Mouse (Mus musculus): ENCODE results near the gene Farsb. TPM values are rescaled to one million over a fixed set of nuclear protein-coding genes. Genes with fewer than 3 reads are reported as not detected.
A peak's percentile ranks its signal among the peaks of the same experiment; 100 is the strongest.

Farsb gene
- polyA plus RNA-seq, 1 experiment from 2014 or later = 105 TPM

GRCm38 (mm10) chr1:78395191-78395735 lies 93.4 kb downstream of the Farsb start:
- H3K27me3 ChIP-seq (ENCODE audit: control insufficient read depth, insufficient read depth, low read length) = no peaks in the 10 kb centered on the region
- no peak overlapping the region for H3K9ac ChIP-seq (ENCODE audit: low read length)
- no peak for ATAC-seq (replicated peaks; ENCODE audit: extremely low read depth, insufficient read depth, low FRiP score)
- 73% methylated on average over 8 of the region's 8 CpGs for WGBS
- no peaks in the 10 kb centered on the region for H3K36me3 ChIP-seq (ENCODE audit: control insufficient read depth, insufficient read depth)
- no peak overlapping the region for H3K27ac ChIP-seq (ENCODE audit: low read length)
- H3K4me1 ChIP-seq (ENCODE audit: control insufficient read depth, insufficient read depth, low read length) = peaks cover 12% of the 10 kb centered on the region
- H3K4me3 ChIP-seq (ENCODE audit: low read length) = no peak overlapping the region
- H3K9me3 ChIP-seq (replicated peaks; ENCODE audit: control insufficient read depth, low read length) = no peaks in the 10 kb centered on the region
- no peak overlapping the region for H3K4me2 ChIP-seq (ENCODE audit: low read depth, low read length)

- H3K4me1 ChIP-seq (ENCODE audit: control insufficient read depth, insufficient read depth, low read length) = no peaks in the 10 kb centered on the region
- WGBS = 29% methylated on average over 3 of the region's 3 CpGs
- no peak overlapping the region for H3K4me2 ChIP-seq (ENCODE audit: low read depth, low read length)
- no peaks in the 10 kb centered on the region for H3K9me3 ChIP-seq (replicated peaks; ENCODE audit: control insufficient read depth, low read length)
- no peak for ATAC-seq (replicated peaks; ENCODE audit: extremely low read depth, insufficient read depth, low FRiP score)
- no peak overlapping the region for H3K9ac ChIP-seq (ENCODE audit: low read length)
- no peak overlapping the region for H3K4me3 ChIP-seq (ENCODE audit: low read length)
- H3K36me3 ChIP-seq (ENCODE audit: control insufficient read depth, insufficient read depth) = no peaks in the 10 kb centered on the region
- H3K27ac ChIP-seq (ENCODE audit: low read length) = no peak overlapping the region
- H3K27me3 ChIP-seq (ENCODE audit: control insufficient read depth, insufficient read depth, low read length) = no peaks in the 10 kb centered on the region
Measured at GRCm38 (mm10) chr1:78388848-78389247, 99.8 kb downstream of the Farsb start.

GRCm38 (mm10) chr1:78387854-78388253 lies 100.8 kb downstream of the Farsb start:
- 64% methylated on average over 4 of the region's 4 CpGs for WGBS
- Histone ChIP-seq H3K27me3 (ENCODE audit: control insufficient read depth, insufficient read depth, low read length) (no peaks in the 10 kb centered on the region), H3K4me1 (ENCODE audit: control insufficient read depth, insufficient read depth, low read length) (no peaks in the 10 kb centered on the region), H3K4me2 (ENCODE audit: low read depth, low read length) (no peak overlapping the region), H3K36me3 (ENCODE audit: control insufficient read depth, insufficient read depth) (no peaks in the 10 kb centered on the region), H3K27ac (ENCODE audit: low read length) (no peak overlapping the region), H3K9me3 (replicated peaks; ENCODE audit: control insufficient read depth, low read length) (no peaks in the 10 kb centered on the region), H3K9ac (ENCODE audit: low read length) (no peak overlapping the region), H3K4me3 (ENCODE audit: low read length) (no peak overlapping the region)
- ATAC-seq (replicated peaks; ENCODE audit: extremely low read depth, insufficient read depth, low FRiP score) = no peak

- H3K4me1 ChIP-seq (ENCODE audit: control insufficient read depth, insufficient read depth, low read length) = no peaks in the 10 kb centered on the region
- 82% methylated on average over 4 of the region's 4 CpGs for WGBS
- no peak for ATAC-seq (replicated peaks; ENCODE audit: extremely low read depth, insufficient read depth, low FRiP score)
Measured at GRCm38 (mm10) chr1:78380950-78381349, 107.7 kb downstream of the Farsb start.

GRCm38 (mm10) chr1:78375058-78375457 lies 113.6 kb downstream of the Farsb start:
- H3K27me3 ChIP-seq (ENCODE audit: control insufficient read depth, insufficient read depth, low read length) = no peaks in the 10 kb centered on the region
- no peak for ATAC-seq (replicated peaks; ENCODE audit: extremely low read depth, insufficient read depth, low FRiP score)
- 91% methylated on average over 3 of the region's 3 CpGs for WGBS
- H3K4me3 ChIP-seq (ENCODE audit: low read length) = no peak overlapping the region
- H3K4me1 ChIP-seq (ENCODE audit: control insufficient read depth, insufficient read depth, low read length) = peaks cover 13% of the 10 kb centered on the region
- no peaks in the 10 kb centered on the region for H3K9me3 ChIP-seq (replicated peaks; ENCODE audit: control insufficient read depth, low read length)
- no peaks in the 10 kb centered on the region for H3K36me3 ChIP-seq (ENCODE audit: control insufficient read depth, insufficient read depth)
- no peak overlapping the region for H3K4me2 ChIP-seq (ENCODE audit: low read depth, low read length)
- no peak overlapping the region for H3K27ac ChIP-seq (ENCODE audit: low read length)
- no peak overlapping the region for H3K9ac ChIP-seq (ENCODE audit: low read length)

More at GRCm38 (mm10) chr1:78380950-78381349, 107.7 kb downstream of the Farsb start:
- Histone ChIP-seq H3K9ac (ENCODE audit: low read length) (no peak overlapping the region), H3K27ac (ENCODE audit: low read length) (no peak overlapping the region), H3K4me2 (ENCODE audit: low read depth, low read length) (no peak overlapping the region), H3K27me3 (ENCODE audit: control insufficient read depth, insufficient read depth, low read length) (no peaks in the 10 kb centered on the region), H3K36me3 (ENCODE audit: control insufficient read depth, insufficient read depth) (no peaks in the 10 kb centered on the region), H3K9me3 (replicated peaks; ENCODE audit: control insufficient read depth, low read length) (no peaks in the 10 kb centered on the region), H3K4me3 (ENCODE audit: low read length) (no peak overlapping the region)

- no peak overlapping the region for H3K27ac ChIP-seq (ENCODE audit: low read length)
- no peak overlapping the region for H3K4me3 ChIP-seq (ENCODE audit: low read length)
- H3K36me3 ChIP-seq (ENCODE audit: control insufficient read depth, insufficient read depth) = no peaks in the 10 kb centered on the region
- peaks cover 15% of the 10 kb centered on the region for H3K4me1 ChIP-seq (ENCODE audit: control insufficient read depth, insufficient read depth, low read length)
- 86% methylated on average over 5 of the region's 5 CpGs for WGBS
- no peak for ATAC-seq (replicated peaks; ENCODE audit: extremely low read depth, insufficient read depth, low FRiP score)
- no peaks in the 10 kb centered on the region for H3K27me3 ChIP-seq (ENCODE audit: control insufficient read depth, insufficient read depth, low read length)
- no peaks in the 10 kb centered on the region for H3K9me3 ChIP-seq (replicated peaks; ENCODE audit: control insufficient read depth, low read length)
- H3K4me2 ChIP-seq (ENCODE audit: low read depth, low read length) = no peak overlapping the region
- H3K9ac ChIP-seq (ENCODE audit: low read length) = no peak overlapping the region
Measured at GRCm38 (mm10) chr1:78373836-78374235, 114.9 kb downstream of the Farsb start.

- H3K27me3 ChIP-seq (ENCODE audit: control insufficient read depth, insufficient read depth, low read length) = no peaks in the 10 kb centered on the region
- peak overlapping the region; percentile 89 for H3K27ac ChIP-seq (ENCODE audit: low read length)
- H3K4me1 ChIP-seq (ENCODE audit: control insufficient read depth, insufficient read depth, low read length) = peaks cover 21% of the 10 kb centered on the region
- no peaks in the 10 kb centered on the region for H3K9me3 ChIP-seq (replicated peaks; ENCODE audit: control insufficient read depth, low read length)
- no peak overlapping the region for H3K4me2 ChIP-seq (ENCODE audit: low read depth, low read length)
- no peak for ATAC-seq (replicated peaks; ENCODE audit: extremely low read depth, insufficient read depth, low FRiP score)
- H3K36me3 ChIP-seq (ENCODE audit: control insufficient read depth, insufficient read depth) = no peaks in the 10 kb centered on the region
- 89% methylated on average over 9 of the region's 9 CpGs for WGBS
- no peak overlapping the region for H3K9ac ChIP-seq (ENCODE audit: low read length)
- no peak overlapping the region for H3K4me3 ChIP-seq (ENCODE audit: low read length)
Measured at GRCm38 (mm10) chr1:78372316-78372715, 116.4 kb downstream of the Farsb start.

GRCm38 (mm10) chr1:78371569-78372236 lies 117.0 kb downstream of the Farsb start:
- H3K4me3 ChIP-seq (ENCODE audit: low read length) = no peak overlapping the region
- H3K27ac ChIP-seq (ENCODE audit: low read length) = peak overlapping the region; percentile 89
- no peak overlapping the region for H3K9ac ChIP-seq (ENCODE audit: low read length)
- H3K27me3 ChIP-seq (ENCODE audit: control insufficient read depth, insufficient read depth, low read length) = no peaks in the 10 kb centered on the region
- H3K4me2 ChIP-seq (ENCODE audit: low read depth, low read length) = peak overlapping the region; percentile 14; the same call in 1 of the 2 replicates
- H3K9me3 ChIP-seq (replicated peaks; ENCODE audit: control insufficient read depth, low read length) = no peaks in the 10 kb centered on the region
- WGBS = 61% methylated on average over 2 of the region's 2 CpGs
- no peaks in the 10 kb centered on the region for H3K36me3 ChIP-seq (ENCODE audit: control insufficient read depth, insufficient read depth)
- peak; percentile 86 for ATAC-seq (replicated peaks; ENCODE audit: extremely low read depth, insufficient read depth, low FRiP score)
- H3K4me1 ChIP-seq (ENCODE audit: control insufficient read depth, insufficient read depth, low read length) = peaks cover 21% of the 10 kb centered on the region

- 54% methylated on average over 6 of the region's 6 CpGs for WGBS
- Histone ChIP-seq H3K36me3 (ENCODE audit: control insufficient read depth, insufficient read depth) (no peaks in the 10 kb centered on the region), H3K27ac (ENCODE audit: low read length) (no peak overlapping the region), H3K4me1 (ENCODE audit: control insufficient read depth, insufficient read depth, low read length) (peaks cover 23% of the 10 kb centered on the region), H3K9ac (ENCODE audit: low read length) (no peak overlapping the region), H3K4me3 (ENCODE audit: low read length) (no peak overlapping the region), H3K27me3 (ENCODE audit: control insufficient read depth, insufficient read depth, low read length) (no peaks in the 10 kb centered on the region), H3K9me3 (replicated peaks; ENCODE audit: control insufficient read depth, low read length) (no peaks in the 10 kb centered on the region), H3K4me2 (ENCODE audit: low read depth, low read length) (no peak overlapping the region)
- no peak for ATAC-seq (replicated peaks; ENCODE audit: extremely low read depth, insufficient read depth, low FRiP score)
Measured at GRCm38 (mm10) chr1:78370121-78370520, 118.6 kb downstream of the Farsb start.

Data from heart, embryonic 16.5 days (tissue).